Mouse (Mus musculus): ENCODE measurements around the gene Olfr412.

Gene Olfr412

DNA sequence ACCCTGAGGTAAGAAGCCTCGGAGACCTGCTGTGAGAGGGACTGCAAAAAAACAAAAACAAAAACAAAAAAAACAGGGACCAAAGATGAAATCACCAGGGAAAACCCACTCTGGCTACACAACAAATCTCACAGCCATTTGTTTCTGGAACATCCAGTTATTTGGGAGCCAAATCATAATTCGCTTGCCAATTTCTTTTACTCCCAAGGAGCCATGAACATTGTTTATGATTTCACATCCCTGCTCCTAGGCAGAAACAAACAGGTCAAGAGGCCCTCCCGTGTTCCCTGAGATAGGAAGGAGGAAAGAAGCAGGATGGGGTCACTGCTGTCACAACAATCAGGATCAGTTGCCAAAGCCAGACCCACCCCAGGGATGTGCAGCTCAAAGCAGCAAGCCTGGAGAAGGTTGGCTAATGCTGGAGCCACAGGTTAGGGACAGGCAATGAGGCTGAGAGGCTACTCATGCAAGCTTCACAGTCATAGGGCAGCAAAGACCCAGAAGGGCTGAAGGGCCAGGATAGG is 51.6 kb downstream of the Olfr412 start:
- DNase-seq (ENCODE audit: low spot score): no peak

DNA sequence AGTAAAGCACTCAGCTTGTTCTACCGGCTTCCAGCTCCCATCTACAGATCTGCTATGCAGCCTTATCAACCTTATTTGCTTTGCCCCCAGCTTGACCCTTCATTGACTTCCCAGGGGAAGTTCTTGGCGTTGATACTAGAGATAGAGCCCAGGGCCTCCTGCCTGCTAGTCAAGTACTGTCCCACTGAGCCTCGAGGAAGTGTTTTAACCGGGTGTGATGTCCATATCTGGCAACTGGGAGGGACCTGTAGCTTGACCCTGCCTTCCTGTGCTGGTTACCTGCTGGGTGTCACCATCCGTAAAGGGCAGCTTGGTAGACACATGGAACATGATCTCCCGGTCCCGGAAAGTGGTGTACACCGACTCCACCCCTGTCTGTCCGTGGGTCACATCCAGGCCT is 52.2 kb downstream of the Olfr412 start:
- DNase-seq (ENCODE audit: low spot score): no peak

DNA sequence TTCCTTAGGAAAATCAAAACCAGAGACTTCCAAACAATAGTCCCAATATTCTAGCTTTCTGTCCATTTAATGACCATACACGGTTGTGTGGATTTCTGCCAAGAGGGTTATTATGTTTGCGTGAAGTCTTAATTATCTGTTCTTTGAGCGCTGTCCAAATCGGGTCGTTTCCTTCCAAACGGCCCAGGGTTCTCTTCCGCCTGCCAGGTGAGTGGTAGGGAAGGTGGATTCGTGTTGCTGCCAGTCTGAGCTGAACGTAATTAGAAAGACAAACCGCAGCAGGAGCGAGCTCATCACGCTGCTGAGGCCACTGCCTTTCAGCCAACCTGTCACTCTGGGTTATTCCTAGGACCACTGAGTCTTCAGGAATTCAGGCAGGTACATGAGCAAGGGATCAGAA is 53.9 kb downstream of the Olfr412 start:
- DNase-seq (ENCODE audit: low spot score): no peak

Data from c-Kit-positive CD71-positive TER-119-positive erythroid progenitor cells, embryonic 14.5 days (primary cell).